Mouse (Mus musculus) left cerebral cortex, postnatal 4 days (tissue): Measurements from ENCODE around the gene Cep164. TPM values are rescaled to one million over a fixed set of nuclear protein-coding genes. Genes with fewer than 3 reads are reported as not detected.

Experiments used
- DNase-seq: peaks from one replicate; pipeline ENCODE4 v3.0.0-alpha.2; 2022
- intact Hi-C: fragments of 180-260 bp; cut with DNase I; formaldehyde crosslinking; loops from one replicate; pipeline ENCODE4 v1.15.1; 2025
- total RNA-seq, 2 experiments: library from RNA; stranded (reverse); gene quantifications; 2 replicates each; pipeline ENCODE4 v1.2.3; 2021

The Cep164 gene
- total RNA-seq, 2 experiments from 2014 or later = 21.6 to 24.0 TPM

DNA sequence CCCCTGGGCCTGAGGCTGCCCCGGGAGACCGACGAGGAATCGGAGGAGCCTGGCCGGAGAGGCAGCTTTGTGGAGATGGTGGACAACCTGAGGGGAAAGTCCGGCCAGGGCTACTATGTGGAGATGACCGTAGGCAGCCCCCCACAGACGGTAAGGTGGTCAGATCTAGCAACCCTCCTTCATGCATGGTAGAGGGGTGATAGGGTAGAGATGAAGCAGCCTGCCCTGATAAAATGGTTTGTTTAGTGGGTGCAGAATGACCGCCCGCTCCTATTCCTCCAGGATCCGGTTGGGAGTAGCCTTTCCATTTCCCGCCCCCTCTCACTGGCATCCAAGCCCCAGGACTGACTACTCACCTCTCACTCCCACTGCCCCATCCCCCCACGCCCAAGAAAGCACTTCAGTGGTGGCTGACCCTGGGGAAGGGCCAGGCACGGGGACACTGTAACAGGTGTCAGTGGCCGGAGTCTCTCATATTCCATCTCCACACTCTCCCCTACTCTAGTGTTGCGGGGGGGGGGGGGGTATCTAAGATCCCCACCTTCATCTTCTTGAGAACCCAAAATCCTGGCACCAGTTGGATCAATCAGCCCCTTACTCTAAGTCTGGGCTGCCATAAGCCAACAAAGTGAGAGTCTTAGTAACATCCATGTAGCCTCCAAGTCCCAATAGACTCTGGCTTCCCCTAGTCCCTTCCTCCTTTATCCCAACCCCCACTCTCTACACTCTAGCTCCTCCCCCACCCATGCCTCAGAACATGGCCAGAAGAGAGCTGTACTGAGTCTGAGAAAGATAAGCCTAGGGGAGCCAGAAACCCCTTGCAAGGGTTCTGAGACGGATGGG is 10.9 kb upstream of the Cep164 start:
- peak; percentile 20 for DNase-seq
- intact Hi-C loops = no loop called here

DNA sequence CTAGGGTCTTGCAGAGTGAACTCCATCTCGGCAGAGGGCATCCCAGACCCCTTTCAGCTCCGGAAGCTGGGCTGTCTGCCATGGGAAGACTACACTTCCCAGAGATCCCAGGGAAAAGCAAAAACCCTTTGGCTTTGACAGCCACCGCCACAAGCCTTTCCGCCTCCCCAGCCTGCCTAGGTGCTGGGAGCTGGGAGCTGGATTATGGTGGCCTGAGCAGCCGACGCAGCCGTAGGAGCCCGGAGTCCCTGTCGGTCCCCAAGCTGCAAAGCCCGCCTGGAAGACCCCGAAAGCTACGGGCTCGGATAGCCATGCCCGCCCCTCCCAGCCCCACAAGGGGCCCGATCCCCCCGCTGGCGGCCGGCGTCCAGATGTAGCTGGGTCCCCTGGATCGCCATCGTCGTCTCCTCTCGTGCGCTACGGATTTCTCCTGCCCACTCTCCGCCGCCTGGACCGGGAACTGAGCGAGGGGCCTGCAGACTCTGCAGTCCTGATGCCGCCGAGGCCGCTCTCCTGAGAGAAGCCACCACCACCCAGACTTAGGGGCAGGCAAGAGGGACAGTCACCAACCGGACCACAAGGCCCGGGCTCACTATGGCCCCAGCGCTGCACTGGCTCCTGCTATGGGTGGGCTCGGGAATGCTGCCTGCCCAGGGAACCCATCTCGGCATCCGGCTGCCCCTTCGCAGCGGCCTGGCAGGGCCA is 10.1 kb upstream of the Cep164 start, which contains the start of gene Bace1:
Gene Bace1 (plus strand): TSS at position 147 of the 705 bp plus-strand sequence.
- DNase-seq = peak; percentile 94
- intact Hi-C loops = no loop called here

DNA sequence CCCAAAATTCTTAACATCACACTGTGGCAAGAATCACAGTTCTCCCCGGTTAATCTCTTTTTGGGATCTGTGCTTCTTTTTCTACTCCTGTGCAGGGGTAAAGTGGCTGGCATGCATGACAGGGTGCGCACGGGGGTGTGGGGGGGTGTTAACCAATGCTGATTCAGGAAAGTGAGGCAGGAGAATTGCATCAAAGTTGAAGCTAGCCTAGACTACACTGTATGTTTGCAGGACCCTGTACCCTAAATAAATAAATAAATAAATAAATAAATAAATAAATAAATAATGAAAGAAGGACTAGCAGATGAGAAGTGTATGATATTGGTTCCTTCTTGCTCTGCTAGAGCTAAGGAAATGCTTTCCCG is 9.6 kb upstream of the Cep164 start:
- intact Hi-C loops = no loop called here
- DNase-seq = no peak

DNA sequence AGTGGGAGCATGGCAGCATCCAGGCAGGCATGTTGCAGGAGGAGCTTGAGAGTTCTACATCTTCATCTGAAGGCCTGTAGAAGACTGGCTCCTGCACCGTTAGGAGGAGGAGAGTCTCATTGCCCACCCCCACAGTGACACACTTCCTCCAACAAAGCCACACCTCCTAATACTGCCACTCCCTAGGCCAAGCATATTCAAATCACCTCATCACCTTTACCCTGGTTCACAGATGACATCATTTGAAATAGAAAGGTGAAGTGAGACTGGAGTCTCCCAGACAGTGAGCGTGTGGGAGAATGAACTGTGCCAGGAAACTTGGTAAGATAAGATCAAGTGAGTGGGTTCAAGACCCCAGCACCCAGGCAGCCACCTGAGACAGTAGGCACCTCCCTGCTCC is 5.0 kb upstream of the Cep164 start:
- intact Hi-C loops = no loop called here
- DNase-seq = no peak

DNA sequence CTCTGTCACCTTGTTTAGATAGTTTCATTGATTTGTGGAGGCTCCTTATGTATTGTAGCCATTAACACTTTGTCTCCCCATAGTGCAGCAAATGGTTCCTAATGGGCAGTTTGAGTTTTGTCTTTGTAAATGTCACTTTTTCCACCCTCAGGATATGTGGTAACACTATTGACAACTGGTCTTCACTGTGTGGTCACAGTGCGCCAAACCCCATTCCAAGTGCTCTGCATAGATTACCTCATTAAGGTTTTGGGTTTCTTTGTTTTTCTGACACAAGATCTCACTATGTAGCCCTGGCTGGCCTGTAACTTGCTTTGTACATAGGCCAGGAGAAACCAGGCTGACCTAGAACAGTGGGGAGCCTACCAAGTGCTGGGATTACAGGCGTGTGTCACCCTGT is 4.4 kb upstream of the Cep164 start:
- DNase-seq = no peak
- intact Hi-C loops = no loop called here

DNA sequence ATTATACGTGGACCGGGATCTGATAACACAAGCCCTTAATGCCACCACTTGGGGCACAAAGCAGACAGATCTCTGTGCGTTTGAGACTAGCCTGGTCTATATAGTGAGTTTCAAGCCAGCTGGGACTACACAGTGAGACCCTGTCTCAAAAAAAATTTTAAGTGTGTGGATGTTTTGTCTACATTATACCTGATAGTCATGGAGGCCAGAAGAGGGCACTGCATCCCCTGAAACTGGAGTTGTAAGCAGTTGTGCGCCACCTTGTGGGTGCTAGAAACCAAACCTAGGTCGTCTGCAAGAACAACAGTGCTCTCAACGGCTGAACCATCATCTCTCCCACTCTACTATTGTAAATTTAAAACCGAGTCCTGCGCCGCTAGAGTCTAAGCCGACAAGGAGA is 616 bp upstream of the Cep164 start:
- peak; percentile 90 for DNase-seq
- intact Hi-C loops = loop anchor here (5.0 kb wide), 1 partner anchor 407 kb away; no protein-coding TSS in a partner anchor

DNA sequence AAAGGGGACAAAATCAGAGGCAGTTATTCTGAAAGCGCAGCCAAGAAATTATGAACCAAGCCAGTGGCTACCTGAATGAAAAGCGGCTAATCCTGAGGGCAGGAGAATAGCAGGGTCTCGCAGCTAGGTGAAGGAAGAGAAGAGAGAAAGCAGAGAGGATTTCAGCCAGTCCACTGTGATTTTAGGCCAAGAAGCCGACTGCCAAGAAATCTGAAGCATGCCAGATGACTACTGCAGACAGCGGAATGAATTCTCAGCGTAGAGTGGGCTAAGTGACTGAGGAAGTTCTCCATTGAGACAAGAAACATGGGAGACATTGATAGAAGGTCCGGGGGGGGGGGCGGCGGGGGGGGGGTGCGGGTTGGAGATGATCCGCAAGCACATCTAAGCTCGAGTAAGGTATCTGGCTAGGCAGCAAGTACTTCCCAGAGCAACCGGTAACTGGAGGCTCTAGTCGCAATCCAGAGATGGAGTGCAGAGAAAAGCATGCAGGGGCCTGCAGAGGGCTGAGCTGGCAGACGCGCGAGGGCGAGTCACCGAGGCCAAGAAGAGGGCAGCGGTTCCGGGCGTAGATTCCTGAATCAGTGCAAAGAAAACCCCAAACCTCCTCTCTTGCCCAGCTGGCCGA is 714 bp downstream of the Cep164 start:
- intact Hi-C loops = loop anchor here (5.0 kb wide), 1 partner anchor 405 kb away; no protein-coding TSS in a partner anchor
- DNase-seq = peak; percentile 15

DNA sequence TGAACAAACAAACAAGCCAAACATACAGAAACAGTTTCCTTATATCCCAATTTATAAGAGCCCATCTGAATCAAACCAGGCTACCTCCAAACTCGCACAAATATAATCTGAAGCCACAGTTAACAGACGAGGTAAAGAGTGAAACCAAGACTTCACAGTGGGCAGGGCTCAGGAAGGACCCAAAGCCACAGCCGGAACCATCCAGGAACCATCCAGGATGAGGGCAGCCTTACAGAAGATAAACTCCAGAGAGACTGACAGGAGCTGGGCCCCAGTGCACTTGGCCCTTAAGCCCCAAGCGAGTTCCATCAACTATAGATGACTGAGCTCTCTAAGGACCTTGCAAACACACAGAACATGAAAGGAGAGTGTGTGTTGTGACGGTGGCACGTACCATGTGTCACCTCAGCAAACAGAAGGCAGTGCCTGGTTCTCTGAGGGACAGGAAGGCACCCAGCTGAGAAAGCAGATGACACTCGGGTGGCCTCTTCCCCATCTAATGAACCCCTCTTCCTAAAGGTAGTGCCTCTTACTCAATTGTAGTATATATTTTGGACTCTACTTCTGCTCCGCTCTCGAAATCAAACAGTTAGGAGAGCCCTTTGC is 10.0 kb downstream of the Cep164 start:
- intact Hi-C loops = no loop called here
- no peak for DNase-seq

DNA sequence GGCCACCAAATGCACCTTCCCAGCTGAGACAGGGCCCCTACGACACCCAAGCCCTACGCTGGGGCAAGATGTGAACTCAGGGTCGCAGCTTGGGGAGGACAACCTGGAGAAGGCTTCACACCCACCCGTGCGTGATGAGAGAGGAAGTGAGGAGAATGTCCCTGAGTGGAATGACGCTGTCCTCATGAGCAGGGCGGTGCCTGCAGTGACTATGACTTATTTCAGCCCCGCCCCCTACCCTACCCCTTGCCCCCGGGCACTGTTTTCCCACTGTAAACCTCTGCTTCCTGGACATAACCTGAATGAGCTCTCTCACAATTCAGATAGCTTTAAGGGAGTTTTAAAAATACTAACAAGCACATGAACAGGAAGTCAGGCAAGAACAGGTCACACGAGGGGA is 13.0 kb downstream of the Cep164 start:
- intact Hi-C loops = no loop called here
- DNase-seq = no peak

DNA sequence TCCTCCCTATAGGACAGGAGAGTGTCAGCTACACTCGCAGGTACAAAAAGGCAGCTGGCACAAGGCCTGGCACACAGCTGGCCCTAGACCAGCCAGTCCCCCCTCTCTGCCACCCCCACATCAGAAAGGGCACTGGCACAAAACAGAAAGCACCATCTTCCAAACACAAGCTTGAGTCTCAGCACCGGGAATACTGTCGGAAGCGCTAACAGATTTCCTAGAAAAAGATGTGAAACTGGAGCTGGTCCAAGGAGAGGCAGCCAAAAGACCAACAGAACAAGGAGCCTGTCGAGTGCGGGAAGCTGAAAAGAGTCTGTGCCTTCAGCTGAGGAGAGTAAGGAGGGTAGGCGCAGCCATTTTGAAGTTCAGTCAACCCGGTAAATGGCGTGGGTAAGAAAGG is 13.4 kb downstream of the Cep164 start:
- intact Hi-C loops = no loop called here
- DNase-seq = peak; percentile 34

DNA sequence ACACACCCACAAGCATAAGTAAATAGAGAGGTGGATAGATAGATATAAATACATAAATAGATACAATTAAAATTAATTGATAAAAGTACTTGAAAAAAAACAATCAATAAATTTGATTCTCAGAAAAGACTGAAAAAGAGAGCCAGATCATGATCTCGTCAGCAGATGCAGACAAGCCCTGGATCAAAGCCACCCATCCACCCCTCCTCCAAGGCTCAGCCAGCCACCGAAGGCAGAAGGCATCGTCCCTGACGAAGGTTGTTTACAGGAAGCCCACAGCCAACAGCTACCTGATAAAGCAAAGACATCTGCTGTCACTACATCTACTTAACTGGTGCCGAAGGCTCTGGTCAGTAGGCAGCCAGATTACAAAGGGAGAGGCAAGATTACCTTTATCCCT is 16.5 kb downstream of the Cep164 start:
- intact Hi-C loops = no loop called here
- DNase-seq = no peak

DNA sequence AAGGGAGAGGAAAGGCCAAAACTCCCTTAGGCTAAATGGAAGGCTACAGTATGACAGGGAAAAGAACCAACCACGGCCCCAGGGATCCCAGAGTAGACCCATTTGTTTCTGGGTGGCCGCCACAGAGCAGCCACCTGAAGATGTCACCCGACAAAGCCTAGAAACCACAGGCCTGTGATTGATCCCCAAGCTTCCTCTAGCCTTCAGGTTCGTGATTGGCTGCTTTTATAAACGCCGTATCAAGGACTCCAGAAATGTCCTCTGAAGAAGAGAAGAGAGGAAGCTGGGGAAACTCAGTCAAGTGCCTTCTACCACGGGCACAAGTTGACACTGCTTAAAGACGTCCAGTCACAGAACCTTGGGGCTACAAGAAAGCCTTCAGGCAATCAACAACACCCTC is 20.7 kb downstream of the Cep164 start:
- intact Hi-C loops = no loop called here
- DNase-seq = no peak

DNA sequence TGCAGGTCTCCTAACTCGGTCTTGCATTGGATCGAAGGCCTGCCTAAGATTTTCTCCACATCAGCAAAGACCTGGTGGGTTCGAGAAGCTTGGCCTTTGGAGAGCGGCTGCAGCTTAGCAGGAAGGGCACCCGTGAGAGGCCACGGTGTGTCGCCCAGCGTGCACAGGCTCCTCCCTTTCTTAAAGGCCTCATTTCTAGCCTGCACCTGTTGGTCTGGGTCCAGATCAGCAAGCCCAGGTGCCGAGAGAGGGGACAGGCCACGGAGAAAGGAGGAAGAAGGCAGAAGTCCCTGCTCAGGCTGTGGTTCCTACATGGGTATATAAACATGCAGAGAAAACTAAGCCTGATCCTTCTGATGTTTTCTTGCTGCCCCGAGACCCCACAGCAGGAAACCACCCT is 21.2 kb downstream of the Cep164 start:
- no peak for DNase-seq
- intact Hi-C loops = no loop called here

DNA sequence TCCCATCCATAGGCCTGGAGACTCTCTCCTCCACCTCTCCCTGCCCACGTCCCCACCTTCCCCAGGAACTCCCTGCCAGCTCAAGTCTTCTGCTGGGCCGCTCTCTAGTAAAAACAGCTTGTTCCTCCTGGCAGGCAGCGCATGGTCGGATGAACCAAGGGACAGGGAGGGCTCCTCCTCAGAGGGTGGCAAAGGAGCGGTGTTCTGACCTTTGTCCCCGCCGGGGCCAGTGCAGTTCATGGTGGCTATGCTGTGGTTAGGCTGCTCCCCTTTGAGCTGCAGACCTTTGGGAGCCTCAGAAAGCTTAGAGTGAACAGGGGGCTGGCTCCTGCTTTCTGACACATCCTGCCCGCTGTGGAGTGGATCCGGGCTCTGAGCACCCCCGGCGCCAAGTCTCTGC is 21.6 kb downstream of the Cep164 start:
- intact Hi-C loops = no loop called here
- no peak for DNase-seq

DNA sequence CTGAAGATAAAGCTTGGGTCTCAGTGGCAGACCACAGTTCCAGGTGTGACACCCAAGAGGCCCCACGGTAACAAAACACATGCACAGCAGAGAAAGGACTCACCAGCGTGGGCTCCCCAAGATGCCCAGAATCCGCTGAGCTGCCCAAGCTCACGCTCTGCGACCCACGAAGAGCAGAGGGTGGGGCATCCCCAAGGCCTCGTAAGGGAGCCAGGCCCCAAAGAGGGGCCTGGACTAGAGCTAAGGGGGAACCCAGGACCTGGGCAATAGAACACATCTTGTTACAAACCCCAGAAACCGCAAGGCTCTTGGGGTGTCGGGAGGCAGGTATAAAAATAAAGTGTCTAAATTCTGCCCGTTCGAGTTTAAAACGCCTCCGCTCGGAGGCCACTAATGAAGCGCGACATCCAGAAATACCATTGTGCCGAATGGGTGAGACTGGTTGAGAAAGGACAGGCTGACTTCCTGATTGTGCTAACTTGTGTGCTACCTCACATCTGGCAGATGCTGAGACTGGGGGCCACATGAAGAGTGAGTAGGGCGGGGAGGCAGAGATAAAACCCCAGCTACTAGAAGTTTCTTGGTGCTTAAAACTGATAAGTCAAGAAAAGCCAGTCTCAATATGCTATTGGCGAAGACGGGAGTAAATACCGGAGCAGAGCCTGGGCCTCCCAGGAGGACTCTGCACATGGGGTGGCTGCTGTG is 25.3 kb downstream of the Cep164 start:
- DNase-seq = no peak
- intact Hi-C loops = no loop called here

DNA sequence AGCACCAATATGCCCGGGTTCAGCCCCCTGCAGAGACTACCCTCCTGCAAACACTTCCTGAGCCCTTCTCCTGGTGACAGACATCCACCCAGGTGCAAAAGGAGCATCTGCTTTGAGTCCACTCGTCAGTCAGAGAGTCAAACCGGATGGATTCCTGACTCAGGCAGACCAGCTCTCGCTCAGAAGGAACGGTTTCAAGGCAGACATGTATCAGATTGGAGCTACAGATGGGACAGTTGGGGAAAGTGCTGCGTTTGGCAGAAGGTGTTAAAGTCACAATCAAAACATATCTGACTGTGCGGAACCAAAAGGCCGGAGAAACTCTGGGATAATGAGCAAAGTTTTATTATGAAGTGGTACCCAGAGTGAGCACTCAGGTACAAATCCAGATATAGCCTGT is 29.1 kb downstream of the Cep164 start:
- DNase-seq = no peak
- intact Hi-C loops = no loop called here

DNA sequence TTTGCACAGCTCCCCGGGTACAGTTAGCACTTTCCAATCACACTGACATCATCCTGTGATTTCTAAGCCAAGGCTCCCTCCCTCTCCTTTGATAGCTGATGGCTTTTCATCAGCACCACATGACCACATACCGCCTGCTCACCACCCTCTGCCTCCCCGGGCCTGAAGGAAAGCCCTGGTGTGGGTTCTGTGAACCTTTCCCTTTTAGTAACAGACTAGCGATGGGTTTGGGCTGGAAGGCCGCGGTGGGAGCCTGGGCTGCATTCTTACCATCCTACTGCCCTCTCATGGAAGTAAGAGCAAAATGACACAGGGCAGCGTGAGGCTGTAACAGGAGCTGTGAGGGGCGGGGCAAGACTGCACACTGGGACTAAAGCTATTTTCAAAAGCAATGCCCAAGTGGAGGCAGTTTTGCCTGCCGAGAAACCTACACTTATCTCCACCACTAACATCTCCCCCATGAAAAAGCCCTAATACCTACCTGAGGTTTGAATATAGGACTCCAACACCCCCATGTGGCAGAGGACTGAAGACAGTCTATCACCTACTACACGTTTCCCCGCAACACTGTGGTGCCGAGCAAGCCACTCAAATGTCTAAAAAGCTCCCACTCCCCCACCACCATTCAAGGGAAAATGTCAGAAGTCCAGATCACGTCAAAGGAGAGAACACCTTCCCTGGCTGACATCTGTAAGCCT is 29.9 kb downstream of the Cep164 start:
- DNase-seq = peak; percentile 59
- intact Hi-C loops = no loop called here

DNA sequence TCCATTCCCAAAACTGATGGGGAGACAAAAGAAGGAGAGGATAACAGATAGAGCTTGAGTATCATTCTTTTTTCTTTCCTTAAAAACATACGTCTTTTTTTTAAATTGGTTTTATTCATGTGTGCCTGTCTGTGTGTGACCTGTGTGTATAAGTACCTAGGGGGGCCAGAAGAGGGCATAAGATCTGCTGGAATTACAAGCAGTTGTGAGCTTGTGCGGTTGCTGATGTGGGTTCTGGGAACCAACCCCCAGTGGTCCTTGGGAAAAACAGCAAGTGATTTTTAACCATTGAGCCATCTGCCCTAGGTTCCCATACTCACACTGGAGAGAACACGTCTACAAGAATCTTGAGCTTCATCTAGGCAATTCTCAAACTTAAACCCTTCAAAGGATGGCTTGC is 31.2 kb downstream of the Cep164 start:
- no peak for DNase-seq
- intact Hi-C loops = no loop called here

DNA sequence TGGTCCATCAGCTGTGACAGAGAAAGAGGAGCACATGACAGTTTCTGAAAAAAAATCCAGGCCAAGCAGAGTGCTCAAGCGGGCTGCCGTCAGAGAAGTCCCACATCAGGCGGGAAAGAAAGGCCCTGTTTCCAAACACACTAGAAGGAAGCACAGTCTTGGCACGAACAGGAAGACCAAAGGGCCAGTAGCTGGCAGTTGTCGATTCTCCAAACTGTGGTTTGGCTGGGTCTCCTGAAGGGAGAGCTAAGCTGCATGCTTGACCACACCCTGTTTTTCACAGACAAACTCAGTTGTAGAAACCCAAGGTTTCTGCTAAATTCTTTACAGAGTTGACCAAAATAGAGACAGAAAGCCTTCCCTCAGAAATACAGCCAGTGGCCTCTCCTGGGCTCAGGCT is 32.8 kb downstream of the Cep164 start:
- intact Hi-C loops = no loop called here
- DNase-seq = no peak

DNA sequence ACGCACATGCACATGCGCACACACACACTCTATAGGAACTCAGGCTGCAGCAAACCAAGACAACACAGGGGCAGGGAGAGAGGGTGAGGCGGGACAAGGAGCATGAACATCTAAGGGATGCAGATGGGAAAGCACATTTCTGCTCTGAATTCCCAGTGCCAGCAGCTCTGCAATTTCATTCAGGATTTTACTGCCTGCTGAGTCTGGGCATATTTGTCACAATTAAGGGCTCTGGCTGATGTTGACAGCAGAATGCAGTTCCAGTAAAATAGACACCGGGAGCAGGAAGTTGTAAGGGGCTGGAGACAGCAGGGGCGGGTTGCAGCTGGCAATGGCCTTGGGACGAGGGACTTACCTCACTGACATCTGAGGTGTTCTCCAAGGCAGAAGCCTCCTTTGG is 34.8 kb downstream of the Cep164 start:
- intact Hi-C loops = no loop called here
- DNase-seq = no peak
